Mouse (Mus musculus): Measurements from ENCODE around the gene Zfp219. TPM values are rescaled to one million over a fixed set of nuclear protein-coding genes. Genes with fewer than 3 reads are reported as not detected.
"Not testable (repeated sequence)": the region's sequence is repeated elsewhere in the genome, so short reads cannot be mapped to it uniquely, and the experiment has no call there.

The Zfp219 gene
- 10 to 100 TPM; 27.8 to 31.7 TPM for total RNA-seq (2021)

DNA sequence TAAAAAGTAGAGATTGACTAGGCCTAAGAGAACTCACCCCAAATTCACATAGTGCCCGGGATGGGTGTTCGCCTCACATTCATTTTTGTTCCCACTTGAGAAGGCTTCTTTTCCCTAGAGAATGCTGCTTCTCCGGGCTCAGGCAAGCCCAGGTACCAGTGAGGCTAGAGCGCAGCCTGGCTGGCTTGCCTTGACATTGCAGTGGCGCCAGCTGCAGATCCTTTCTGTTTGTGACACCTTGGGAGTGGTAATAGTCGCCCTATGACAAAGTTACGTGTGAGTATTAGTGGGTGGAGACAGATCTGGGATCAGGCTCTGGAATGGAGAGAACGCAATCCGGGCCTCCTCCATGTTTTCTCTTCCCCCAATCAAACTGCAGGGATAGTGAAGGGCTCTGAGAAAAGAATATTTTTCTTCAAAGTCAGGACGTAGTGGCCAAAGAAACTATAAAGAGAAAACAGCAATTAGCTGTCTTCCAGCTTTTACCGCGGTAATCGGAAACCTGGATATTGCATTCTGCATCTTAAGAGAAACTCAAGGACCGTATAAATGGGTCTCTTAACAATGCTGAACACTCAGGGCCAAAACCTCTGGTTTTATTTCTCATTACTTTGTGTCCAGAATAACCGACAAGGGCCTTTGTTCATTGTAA is at the start of gene Zfp219:
TSS of gene Zfp219 (minus strand) at position 248 of the 652 bp plus-strand sequence.
- intact Hi-C loops (cut with DNase I): loop anchor here (1.0 to 5.0 kb wide), 2 partner anchors 84 to 177 kb away; partner anchors contain the start of genes Hnrnpc and Supt16

DNA sequence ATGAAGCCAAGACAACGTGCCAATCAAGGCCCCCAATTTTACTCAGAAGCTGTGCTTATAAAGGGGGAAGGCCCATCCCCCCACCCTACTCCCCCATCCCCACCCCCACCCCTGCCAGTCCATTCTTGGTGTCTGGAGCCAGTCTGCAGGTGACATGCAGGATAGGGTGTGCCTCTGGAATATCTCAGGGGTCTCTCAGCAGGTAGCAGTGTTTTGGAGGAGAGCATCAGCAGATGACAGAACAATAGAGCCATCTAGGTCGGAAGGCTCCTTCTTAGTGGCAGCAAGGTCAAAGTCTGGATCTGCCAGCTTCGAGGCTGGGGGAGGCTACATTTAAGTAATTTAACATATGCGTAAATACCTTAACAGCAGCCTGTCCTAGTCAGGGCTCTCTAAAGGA is 45.6 kb upstream of the Zfp219 start:
- intact Hi-C loops (cut with DNase I): no loop called here

More for the DNA sequence above, at the start of gene Zfp219:
- peak; percentile 76 to 80 for DNase-seq

DNA sequence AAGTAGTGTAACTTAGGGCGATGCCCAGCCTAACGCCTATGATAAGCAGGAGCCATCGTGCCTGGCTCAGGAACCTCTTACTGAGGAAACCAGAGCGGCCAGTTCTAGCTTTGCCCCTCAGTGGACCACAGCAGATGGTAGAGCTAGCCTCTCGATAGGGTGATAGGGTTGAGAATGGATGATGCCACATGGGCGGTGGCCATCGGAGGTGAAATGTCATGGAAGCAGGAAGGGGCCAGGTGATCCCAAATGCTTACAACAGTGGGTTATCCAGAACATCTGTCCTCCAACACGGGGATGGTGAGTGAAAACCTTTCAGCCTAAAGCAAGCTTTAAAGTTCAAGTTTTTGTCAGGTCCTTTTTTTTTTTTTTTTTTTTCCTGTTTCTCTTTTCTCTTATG is 41.3 kb upstream of the Zfp219 start:
- DNase-seq: no peak
- intact Hi-C loops (cut with DNase I): no loop called here

More for the DNA sequence above, 45.6 kb upstream of the Zfp219 start:
- DNase-seq: no peak

DNA sequence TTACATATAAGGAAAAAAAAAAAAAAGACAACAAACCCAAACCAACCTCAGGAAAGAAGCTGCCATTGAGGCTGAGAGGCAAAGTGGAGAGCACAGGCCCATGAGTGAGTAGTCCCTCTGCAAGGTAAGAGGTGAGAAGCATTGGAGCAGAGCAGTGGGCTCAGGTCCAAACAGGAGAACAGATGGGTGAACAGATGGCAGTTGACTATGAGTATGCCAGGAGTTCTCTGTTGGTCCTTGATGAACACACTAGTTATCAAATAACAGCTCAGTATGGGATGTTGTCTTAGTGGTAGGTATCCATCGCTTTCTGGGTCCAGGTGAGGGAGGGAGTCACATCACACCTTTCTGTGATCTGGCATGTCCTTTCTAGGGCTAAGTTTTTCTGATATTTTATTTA is 40.3 kb upstream of the Zfp219 start:
- intact Hi-C loops (cut with DNase I): no loop called here
- no peak for DNase-seq

DNA sequence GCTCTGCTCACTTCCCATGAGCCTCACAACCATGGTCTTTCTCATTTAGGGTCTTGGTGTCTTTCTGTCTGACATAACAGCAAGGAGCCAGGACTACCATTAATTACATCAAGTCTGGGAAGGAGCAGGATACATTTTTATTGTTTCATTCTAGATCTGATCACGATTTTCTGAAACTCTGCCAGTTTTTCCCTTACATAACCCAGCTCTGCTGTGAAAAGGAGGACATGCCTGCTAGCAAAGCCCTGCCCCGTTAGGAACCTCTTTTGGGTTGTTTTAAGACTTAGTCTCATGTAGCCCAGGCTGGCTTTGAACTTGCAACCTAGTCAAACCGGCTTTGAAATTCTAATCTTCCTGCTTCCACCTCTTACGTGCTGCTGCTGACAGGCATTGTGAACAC is 39.4 kb upstream of the Zfp219 start:
- intact Hi-C loops (cut with DNase I): no loop called here
- DNase-seq: no peak

DNA sequence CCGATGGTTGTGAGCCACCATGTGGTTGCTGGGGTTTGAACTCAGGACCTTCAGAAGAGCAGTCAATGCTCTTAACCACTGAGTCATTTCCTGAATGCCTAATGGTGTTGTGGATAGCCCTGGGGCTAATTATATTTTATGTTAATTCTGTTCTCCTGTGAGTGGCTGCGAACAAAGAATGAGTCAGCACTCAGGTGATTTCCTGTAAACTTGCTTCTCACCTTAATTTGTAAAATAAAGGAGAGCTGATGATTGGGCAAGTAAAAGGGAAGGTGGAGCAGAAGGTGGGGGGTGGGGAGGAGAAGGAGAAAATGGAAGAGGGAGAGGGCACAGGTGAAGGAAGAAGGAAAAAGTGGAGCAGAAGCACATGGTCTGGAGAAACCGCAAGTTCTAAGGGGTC is 32.2 kb upstream of the Zfp219 start:
- intact Hi-C loops (cut with DNase I); DNase-seq: not testable (repeated sequence)

DNA sequence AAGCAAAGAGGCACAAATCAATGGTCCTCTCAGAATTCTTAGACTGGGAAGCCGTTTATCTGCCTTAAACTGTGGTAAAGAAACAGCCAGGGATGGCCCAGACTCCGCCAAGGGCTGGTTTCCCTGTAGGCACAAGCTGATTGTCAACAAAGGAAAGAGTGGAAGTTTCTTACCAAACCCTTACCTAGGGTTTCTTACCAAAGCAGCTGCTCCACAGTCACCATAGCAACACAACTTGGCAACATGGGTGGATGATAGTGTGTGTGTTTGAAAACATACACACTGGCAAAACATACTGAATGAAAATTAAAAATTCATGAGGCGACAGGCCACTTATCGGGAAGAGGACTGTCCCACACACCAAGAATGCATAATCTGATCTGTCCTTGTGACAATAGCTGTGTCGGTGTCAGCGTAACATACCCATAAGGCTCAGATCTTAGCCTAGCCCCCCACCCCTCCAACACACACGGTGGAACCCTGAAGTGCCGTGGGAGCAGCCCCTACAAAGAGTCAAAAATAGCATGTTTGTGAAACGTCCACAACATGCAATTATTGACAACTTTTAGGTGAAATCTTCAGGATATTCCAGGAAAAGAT is 25.5 kb upstream of the Zfp219 start:
- DNase-seq: no peak
- intact Hi-C loops (cut with DNase I): no loop called here

DNA sequence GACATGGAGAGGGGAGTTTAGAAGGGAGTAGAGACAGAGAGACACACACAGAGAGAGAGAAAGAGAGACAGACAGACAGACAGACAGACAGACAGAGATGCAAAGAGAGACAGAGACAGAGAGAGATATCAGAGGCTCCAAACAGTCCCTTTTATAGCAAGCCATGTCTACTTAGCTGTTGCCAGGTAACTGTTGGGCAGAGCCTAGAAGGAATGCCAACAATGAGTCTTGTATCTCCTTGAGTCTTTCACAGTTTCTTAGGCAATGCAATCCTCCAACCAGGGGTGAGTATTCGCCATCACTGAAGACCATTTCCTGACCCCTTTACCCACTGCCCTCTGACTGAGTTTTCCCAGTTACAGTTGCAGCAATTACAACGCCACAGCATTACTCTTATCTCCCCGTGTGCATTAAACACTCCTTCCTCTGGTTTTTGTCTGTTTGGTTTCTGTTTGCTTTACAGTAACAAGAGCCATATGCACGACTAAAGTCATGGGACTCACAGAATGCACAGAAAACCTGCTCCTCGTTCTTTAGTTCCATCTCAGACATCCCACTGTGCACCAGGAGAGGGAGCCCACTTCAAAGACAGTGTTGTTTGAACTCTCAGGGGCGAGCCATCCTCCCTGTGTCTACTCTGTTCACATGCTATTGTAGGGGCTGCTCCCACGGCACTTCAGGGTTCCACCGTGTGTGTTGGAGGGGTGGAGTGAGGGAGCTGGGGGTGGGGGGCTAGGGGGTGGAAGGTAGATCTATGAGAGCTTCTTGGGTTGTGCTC is 24.6 kb upstream of the Zfp219 start:
- intact Hi-C loops (cut with DNase I): no loop called here
- no peak for DNase-seq

DNA sequence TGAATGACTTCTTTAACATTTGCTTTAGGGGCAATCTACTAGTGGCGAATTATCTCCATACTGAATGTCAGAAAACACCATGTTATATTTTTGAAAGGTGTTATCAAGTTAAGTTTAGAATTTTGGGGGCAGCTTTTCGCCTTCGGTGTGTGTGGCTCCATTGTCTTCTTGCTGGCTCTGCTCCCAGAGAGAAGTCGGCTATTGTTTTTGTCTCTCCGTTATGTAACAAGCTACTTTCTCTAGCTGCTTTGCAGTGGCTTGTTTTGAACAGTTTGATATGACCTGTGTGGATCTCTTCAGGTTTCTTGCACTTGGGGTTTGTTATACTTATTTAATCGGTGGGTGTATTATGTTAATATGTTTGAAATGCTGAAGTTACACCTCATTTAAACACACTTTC is 22.9 kb upstream of the Zfp219 start:
- DNase-seq: no peak
- intact Hi-C loops (cut with DNase I): no loop called here

DNA sequence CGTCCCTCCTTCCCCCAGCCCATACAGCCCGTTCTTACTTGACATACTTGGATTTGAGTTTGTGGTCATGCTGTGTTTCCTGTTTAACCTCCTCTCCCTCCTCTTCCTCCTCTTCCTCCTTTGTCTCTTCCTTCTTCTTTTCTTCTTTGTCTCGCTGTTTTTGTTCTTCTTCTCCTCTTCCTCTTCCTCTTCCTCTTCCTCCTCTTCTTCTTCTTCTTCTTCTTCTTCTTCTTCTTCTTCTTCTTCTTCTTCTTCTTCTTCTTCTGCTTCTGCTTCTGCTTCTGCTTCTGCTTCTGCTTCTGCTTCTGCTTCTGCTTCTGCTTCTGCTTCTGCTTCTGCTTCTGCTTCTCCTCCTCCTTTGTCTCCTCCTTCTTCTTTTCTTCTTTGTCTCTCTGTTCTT is 21.8 kb upstream of the Zfp219 start, which contains the start of gene Olfr221:
TSS of gene Olfr221 (minus strand) at position 101 of the 400 bp plus-strand sequence.
- intact Hi-C loops (cut with DNase I); DNase-seq: not testable (repeated sequence)

DNA sequence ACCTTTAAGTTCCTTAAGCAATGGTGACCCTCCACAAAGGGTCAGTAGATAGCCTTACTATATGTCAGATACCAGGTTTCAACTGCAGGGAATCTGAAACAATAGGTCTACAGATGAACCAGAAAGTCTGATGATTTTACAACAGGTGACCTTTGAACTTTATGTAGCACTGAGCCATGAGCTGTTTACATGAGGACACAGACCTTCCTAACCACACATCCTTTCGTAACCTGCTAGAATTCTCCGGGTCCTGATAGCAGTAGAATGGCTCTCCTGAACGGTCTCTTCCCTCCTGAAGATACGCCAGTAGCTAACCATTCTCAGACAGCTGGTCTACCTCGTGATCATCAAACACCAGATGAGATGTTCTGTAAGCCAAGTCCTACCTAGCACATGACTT is 18.8 kb upstream of the Zfp219 start:
- intact Hi-C loops (cut with DNase I): no loop called here
- DNase-seq: no peak

DNA sequence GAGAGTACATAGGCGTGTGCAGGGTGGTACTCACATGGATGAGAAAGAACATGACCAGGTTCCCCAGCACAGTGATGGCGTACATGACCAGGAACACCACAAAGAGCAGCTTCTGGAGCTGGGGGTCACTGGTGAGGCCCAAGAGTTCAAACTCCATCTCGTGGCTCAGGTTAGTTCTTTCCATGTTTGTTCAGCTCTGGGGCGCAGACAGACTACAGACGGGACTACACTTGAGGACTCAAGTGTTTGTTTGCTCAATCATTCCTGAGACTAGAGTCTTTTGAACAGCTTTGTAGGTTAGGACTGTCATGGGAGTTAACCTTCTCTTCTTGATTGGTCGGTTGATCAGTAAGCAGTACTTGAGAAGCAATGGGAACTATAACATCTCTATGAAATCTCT is 15.4 kb upstream of the Zfp219 start:
- intact Hi-C loops (cut with DNase I): no loop called here

DNA sequence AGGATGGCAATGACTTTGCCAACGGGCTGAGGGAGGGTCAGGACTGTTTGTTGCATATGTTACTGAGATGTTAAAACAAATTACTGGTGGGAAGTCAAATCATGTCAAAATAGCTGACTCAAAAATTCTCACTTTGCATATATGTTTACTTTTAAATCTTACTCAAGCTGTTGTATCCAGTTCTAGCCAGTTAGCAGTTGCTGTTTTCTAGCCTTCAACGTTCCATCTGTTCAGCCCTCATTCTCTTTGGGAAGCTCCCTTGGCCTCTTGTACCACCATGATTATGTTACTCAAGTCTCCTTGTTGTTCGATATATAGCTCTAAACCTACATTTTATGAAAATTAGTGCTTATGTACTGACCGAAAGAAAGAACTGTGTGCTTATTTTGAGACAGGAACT is 5.8 kb upstream of the Zfp219 start:
- intact Hi-C loops (cut with DNase I): no loop called here
- no peak for DNase-seq

More for the DNA sequence above, 15.4 kb upstream of the Zfp219 start:
- no peak for DNase-seq

DNA sequence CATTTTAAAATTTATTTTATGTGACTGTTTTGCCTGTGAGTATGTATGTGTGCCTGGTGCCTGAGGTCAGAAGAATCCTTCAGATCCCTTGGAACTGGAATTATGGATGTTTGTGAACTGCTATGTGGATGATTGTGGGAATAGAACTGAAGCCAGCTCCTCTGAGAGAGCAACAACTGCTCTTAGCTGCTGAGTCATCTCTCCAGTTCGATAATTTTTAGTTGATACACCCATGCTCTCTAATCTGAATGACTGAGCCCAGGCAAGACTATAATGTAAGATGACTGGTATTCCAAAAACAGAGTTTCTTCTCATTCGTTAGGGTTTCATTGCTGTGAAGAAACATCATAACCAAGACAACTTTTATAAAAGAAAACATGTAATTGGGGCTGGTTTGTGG is 3.6 kb upstream of the Zfp219 start:
- DNase-seq: no peak
- intact Hi-C loops (cut with DNase I): loop anchor here (1.0 to 5.0 kb wide), 2 partner anchors 122 to 173 kb away; partner anchors contain the start of gene Supt16

DNA sequence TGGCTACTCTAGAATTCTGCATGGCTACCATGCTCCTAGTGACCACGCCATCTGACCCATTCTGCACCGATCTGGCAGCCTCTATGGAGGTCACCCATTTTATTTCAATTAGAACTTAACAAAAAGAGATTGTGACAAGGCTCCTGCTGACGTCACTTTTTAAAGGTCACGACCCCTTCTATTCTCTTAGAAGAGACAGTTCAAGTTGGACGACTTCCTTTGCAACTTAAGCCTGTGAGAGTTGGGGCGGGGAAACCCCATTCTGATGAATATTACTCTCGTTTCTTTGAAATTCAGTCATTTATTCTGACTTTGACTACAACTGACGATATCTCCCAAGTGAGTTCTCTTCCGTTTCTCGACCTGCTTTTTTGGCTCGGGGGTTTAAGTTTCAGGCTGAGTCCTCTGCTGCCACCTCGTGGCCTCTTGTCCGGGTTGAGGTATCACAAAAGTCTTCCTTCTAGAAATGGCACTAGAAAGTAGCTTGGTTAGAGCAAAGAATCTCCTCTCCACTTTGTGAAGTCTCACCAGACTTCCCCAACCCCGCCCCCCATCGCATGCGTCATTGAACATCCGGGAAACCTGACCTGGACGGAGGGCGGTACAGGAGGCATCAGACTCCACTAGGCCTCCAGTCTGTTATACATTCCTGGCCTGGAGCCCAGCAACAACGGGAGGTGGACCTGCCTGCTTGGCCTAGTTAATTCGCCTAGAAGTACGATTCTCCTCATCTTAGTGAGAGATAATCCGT is 2.4 kb upstream of the Zfp219 start:
- intact Hi-C loops (cut with DNase I): loop anchor here (2.0 to 5.0 kb wide), 3 partner anchors 14 to 174 kb away; partner anchors contain the start of genes Arhgef40 and Supt16
- peak; percentile 86 to 88 for DNase-seq

DNA sequence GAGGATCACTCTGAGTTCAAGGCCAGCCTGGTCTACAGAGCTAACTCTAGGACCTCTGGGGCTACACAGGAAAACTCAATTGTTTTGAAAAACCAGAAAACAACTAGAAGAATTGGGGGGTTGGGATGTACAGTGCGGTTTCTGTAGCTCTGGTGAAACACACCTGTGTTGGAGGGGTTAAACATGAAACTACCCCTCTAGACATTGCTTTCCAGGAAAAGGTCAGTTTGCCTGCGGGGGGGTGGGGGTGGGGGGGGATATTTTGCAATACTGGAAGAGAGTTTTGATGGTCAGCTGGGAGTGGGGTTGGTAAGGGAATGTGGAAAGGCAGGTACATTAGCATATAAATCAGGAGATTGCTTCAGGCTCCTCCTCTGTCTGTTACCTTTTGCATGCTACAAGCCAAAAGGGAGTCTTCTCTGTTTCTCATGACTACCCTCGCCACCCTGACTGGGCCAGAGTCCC is 1.7 kb upstream of the Zfp219 start:
- intact Hi-C loops (cut with DNase I): loop anchor here (2.0 to 5.0 kb wide), 3 partner anchors 13 to 175 kb away; partner anchors contain the start of genes Arhgef40 and Supt16
- DNase-seq: no peak

DNA sequence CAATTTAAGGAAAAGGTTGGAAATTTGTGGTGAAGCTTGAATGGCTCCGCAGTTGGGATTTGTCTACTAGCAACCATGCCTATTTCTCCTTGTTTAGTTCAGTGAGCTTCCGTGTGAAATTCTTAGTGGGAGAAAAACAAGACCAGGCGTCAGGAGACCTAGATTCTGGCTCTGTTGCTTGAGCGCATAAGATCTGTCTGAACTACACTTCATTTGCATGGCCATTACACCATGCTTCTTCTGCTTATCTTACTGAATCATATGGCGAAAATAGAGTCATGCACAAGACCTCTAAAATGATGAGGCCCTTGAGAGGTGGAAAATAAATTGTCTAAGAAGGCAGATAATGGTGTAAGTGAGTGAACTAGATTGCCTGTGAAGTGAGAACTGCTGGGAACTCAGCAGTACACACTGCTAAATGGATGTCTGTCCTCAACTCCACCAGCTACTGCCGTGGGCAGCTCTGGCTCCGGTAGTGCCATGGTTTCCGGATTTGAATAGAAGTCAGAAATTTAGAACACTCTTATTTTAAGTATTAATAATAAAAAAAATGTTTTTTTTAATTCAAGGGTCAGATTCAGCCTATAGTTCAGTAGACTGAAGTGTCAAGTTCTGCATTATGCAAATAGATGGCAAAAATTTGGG is 1.2 kb upstream of the Zfp219 start:
- intact Hi-C loops (cut with DNase I): loop anchor here (2.0 to 5.0 kb wide), 3 partner anchors 13 to 176 kb away; partner anchors contain the start of genes Arhgef40 and Supt16
- no peak for DNase-seq

DNA sequence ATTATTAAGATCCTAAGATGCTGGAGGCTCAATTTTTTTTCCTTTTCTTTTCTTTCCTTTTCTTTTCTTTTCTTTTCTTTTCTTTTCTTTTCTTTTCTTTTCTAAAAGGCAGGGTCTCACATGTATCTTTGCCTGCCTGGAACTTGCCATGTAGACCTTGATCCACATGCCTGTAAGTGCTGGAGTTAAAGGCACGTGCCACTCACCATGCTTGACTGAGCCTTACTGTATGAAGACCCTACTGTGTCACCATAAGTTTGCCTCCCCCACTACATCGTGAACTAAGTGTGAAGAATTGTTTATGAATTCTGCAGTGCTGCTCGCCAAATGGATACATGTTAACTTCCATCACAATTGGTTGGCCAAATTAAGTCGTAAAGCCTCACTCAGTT is 601 bp upstream of the Zfp219 start:
- DNase-seq: no peak
- intact Hi-C loops (cut with DNase I): loop anchor here (5.0 kb wide), 1 partner anchor 176 kb away; the partner anchor contains the start of gene Supt16

DNA sequence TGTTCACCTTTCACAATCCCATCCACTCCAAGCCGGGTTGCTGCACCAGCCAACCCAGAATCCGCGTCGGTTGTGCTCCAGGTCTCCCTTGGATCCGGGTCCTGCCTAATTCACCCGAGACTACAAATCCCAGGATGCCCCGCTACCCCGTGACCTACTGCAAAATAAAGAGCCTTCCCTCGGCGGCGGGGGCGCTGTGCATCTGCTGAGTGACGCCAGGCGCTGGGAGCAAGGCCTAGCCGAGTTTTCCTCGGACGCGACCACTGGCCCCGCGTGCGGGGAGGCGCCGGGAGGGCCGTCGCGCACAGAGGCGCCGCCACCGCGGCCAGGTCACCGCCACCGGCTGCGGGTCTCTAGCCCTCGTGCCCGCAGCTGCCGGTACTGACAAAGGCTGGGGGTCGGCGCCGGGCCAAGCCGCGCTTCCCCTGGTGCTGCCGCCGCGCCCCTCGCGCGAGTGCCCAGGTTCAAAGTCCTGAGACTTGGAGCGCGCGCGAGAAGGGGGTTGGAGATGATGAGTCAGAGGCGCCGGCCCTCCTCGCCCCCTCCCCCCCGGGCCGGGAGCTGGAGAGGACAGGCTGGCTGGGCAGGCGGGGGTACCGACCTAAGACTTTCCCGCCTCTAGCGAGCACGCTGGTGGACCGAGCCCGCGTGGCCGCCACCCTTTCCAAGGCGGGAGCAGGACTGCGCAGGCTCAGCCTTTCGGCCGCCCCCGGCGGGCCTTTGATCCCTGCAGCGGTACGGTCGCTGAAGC is 768 bp downstream of the Zfp219 start:
- DNase-seq: peak; percentile 94 to 98
- intact Hi-C loops (cut with DNase I): loop anchor here (1.0 to 5.0 kb wide), 2 partner anchors 85 to 178 kb away; partner anchors contain the start of genes Hnrnpc and Supt16

Data from heart, postnatal 36 days (tissue).